Mouse (Mus musculus): ENCODE measurements around the gene Clstn3. TPM values are rescaled to one million over a fixed set of nuclear protein-coding genes. Genes with fewer than 3 reads are reported as not detected.
"Not testable (repeated sequence)": the region's sequence is repeated elsewhere in the genome, so short reads cannot be mapped to it uniquely, and the experiment has no call there.

Clstn3 gene
- polyA plus RNA-seq, 1 experiment from 2014 or later = 10.9 TPM

- Histone ChIP-seq H3K4me2 (no peak overlapping the region), H3K4me3 (replicated peaks) (no peak overlapping the region), H3K36me3 (peaks cover 78% of the 10 kb centered on the region), H3K9ac (replicated peaks) (no peak overlapping the region), H3K9me3 (no peaks in the 10 kb centered on the region), H3K27me3 (no peaks in the 10 kb centered on the region), H3K27ac (no peak overlapping the region), H3K4me1 (replicated peaks) (no peaks in the 10 kb centered on the region)
- ATAC-seq (ENCODE audit: insufficient number of reproducible peaks, insufficient read depth, low FRiP score, low TSS enrichment, low read depth) = no peak
- WGBS = 95% methylated on average over 10 of the region's 10 CpGs
Observed at GRCm38 (mm10) chr6:124406326-124406725, 58.3 kb downstream of the Clstn3 start.

DNA sequence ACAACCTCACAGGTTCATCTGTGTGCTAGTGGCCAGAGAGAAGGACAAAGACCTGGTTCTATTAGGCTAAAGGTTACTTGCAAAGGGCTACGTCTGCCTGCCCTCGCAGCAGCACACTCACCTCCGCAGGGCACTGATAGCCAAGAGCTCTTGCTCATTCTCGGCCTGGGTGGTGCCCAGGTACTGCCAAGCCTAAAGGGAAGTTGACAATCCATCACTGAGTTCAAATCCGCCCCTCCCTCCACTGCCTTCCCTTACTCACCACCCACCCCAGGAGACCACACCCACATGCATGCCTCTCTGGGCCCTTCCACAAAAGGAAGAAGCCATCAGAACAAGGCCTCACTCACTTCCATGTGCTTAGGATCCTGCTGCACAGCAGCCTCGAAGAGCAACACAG, 64.9 kb downstream of the Clstn3 start:
- Histone ChIP-seq H3K4me2 (no peak overlapping the region), H3K36me3 (peaks cover 85% of the 10 kb centered on the region), H3K27ac (no peak overlapping the region), H3K9ac (replicated peaks) (no peak overlapping the region), H3K4me1 (replicated peaks) (no peaks in the 10 kb centered on the region), H3K9me3 (no peaks in the 10 kb centered on the region), H3K4me3 (replicated peaks) (no peak overlapping the region), H3K27me3 (no peaks in the 10 kb centered on the region)
- no peak for ATAC-seq (ENCODE audit: insufficient number of reproducible peaks, insufficient read depth, low FRiP score, low TSS enrichment, low read depth)
- 90% methylated on average over 6 of the region's 6 CpGs for WGBS

DNA sequence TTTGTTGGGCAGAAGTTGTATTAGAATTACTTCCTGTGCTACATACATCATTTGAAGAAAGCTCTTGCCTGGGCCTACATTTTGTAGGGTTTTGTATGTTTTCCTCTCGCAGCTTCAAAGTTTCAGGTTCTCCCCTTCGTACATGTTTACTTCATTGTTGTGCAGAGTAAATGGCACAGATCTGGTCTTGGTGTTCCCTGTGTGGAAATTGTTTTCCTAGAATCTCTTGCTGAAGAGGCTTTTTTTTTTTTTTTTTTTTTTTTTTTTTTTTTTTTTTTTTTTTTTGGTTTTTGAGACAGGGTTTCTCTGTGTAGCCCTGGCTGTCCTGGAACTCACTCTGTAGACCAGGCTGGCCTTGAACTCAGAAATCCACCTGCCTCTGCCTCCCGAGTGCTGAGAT, 69.6 kb downstream of the Clstn3 start:
- not testable (repeated sequence) for H3K4me2 ChIP-seq; H3K27me3 ChIP-seq; H3K4me1 ChIP-seq (replicated peaks); H3K27ac ChIP-seq; ATAC-seq (ENCODE audit: insufficient number of reproducible peaks, insufficient read depth, low FRiP score, low TSS enrichment, low read depth); H3K9ac ChIP-seq (replicated peaks); H3K9me3 ChIP-seq; H3K4me3 ChIP-seq (replicated peaks)
- peaks cover 42% of the 10 kb centered on the region for H3K36me3 ChIP-seq
- 96% methylated on average over 3 of the region's 3 CpGs for WGBS

Other genes starting within 250 kb of the Clstn3 start
- gene Vmn2r27, start 232.9 kb downstream of the Clstn3 start, polyA plus RNA-seq (2016; fragmentation: Nextera tagmentation; extraction: Ambion mirVana) = not detected in 2 replicates
- gene Cd163, start 160.1 kb downstream of the Clstn3 start, polyA plus RNA-seq (2016; fragmentation: Nextera tagmentation; extraction: Ambion mirVana) = not detected in 2 replicates
- 49.8 and 50.3 TPM in 2 replicates for gene Pex5, start 49.7 kb downstream of the Clstn3 start, polyA plus RNA-seq (2016; fragmentation: Nextera tagmentation; extraction: Ambion mirVana)
- 0.54 and 0.63 TPM in 2 replicates for gene C1rl, start 28.3 kb upstream of the Clstn3 start, polyA plus RNA-seq (2016; fragmentation: Nextera tagmentation; extraction: Ambion mirVana)
- gene C1ra, start 47.6 kb upstream of the Clstn3 start, polyA plus RNA-seq (2016; fragmentation: Nextera tagmentation; extraction: Ambion mirVana) = 0.56 and 0.61 TPM in 2 replicates
- gene C1s1, start 77.6 kb upstream of the Clstn3 start, polyA plus RNA-seq (2016; fragmentation: Nextera tagmentation; extraction: Ambion mirVana) = 0.85 and 1.4 TPM in 2 replicates
- gene C1rb, start 105.5 kb upstream of the Clstn3 start, polyA plus RNA-seq (2016; fragmentation: Nextera tagmentation; extraction: Ambion mirVana) = not detected in 2 replicates
- gene C1s2, start 171.3 kb upstream of the Clstn3 start, polyA plus RNA-seq (2016; fragmentation: Nextera tagmentation; extraction: Ambion mirVana) = 0.08 TPM in 1 of 2 replicates, not detected in the other
- 46.9 and 49.1 TPM in 2 replicates for gene Lpcat3, start 198.2 kb upstream of the Clstn3 start, polyA plus RNA-seq (2016; fragmentation: Nextera tagmentation; extraction: Ambion mirVana)
- gene Emg1, start 247.4 kb upstream of the Clstn3 start, polyA plus RNA-seq (2016; fragmentation: Nextera tagmentation; extraction: Ambion mirVana) = 199 and 219 TPM in 2 replicates
- 358 and 367 TPM in 2 replicates for gene Phb2, start 247.5 kb upstream of the Clstn3 start, polyA plus RNA-seq (2016; fragmentation: Nextera tagmentation; extraction: Ambion mirVana)